Mouse (Mus musculus) adrenal gland, adult (tissue): Measurements from ENCODE around the gene Reep1.
A peak's percentile ranks its signal among the peaks of the same experiment; 100 is the strongest.

Experiments
- DNase-seq, 2 experiments: peaks; one replicate each; pipeline ENCODE4 v3.0.0; 2022 to 2023; ENCODE audit warnings: low spot score in 1 of 2; ENCODE audit not compliant: inconsistent age in 2 of 2

Gene Reep1

DNA sequence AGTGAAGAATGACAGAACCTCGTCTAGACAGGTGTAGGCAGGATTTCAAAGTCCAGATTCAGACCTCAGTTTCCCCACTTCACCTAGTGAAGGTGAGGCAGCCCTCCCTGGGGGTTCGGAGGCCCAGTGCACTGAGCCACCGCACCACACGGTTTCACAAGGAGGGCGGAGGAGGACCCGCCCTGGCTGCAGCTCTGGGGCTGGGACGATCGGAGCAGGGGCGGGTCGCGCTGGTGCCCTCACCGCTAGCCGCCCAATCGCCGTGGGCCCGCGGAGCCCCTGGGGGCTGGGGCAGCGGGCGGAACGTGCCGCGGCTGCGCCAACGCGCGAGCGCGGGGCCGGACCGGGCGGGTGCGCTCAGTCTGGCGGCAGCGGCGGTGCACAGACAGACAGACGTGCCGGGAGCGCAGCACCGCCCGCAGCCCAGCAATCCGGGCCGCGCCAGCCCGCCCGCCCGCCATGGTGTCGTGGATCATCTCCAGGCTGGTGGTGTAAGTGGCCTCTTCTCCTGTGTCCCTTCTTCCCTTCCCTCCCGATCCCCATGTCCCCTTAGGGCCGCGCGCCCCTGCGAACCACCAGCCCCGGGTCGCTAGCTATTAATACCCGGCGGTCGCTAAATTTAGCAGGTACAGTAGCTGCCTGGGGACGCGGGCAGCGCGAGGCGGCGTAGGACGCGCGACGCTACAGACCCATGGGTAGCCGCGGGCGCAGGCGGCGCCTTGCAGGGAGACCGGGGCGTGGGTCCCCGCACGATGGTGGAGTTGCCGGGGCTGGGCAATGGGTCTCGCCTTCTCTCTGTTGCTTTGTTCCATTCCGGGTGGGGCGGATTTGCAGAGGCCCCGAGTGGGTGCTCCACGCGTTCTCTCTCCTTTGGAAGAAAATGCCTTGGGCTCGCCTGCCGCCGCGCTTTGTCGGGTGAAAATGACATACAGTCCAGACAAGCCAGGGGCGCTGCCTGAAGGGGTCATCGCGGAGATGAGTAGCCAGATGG is at the start of gene Reep1:
Gene Reep1, plus strand, starts transcription at position 51 of the 991 bp plus-strand sequence.
- peak; percentile 84 to 87 for DNase-seq

- peak in 1 of 2 experiments; percentile 41 for DNase-seq
Observed at GRCm38 (mm10) chr6:71658290-71658689, 49.1 kb upstream of the Reep1 start.

GRCm38 (mm10) chr6:71664511-71664910 is 42.9 kb upstream of the Reep1 start:
- DNase-seq, result no peak

- peak; percentile 35 to 62 for DNase-seq
Observed at GRCm38 (mm10) chr6:71673166-71673565, 34.2 kb upstream of the Reep1 start.

DNA sequence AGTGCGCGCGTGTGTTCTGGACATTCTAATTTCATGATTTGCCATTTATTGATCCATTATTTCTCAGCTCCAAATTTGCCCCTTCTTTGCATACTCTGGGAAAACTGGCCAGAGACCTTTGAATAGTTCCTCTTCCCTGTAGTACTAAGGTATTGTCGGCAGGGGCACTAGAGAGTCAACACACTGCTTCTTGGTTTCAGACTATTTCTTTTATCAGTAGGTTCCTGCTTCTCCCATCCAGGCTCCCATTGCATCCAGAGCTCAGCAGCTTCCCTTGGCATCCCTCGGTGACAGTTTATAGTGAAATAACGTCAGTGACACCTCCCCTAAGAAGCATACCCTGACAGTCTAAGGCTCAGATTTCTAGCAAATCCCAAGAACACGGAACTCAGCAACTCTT is 28.5 kb upstream of the Reep1 start:
- DNase-seq, result peak in 1 of 2 experiments; percentile 57

GRCm38 (mm10) chr6:71695150-71695549 is 12.2 kb upstream of the Reep1 start:
- DNase-seq, result no peak

GRCm38 (mm10) chr6:71695599-71695998 is 11.8 kb upstream of the Reep1 start:
- DNase-seq, result no peak

- no peak for DNase-seq
Observed at GRCm38 (mm10) chr6:71706871-71707270, 490 bp upstream of the Reep1 start.

GRCm38 (mm10) chr6:71708528-71708927 is 1.2 kb downstream of the Reep1 start:
- DNase-seq, result no peak

DNA sequence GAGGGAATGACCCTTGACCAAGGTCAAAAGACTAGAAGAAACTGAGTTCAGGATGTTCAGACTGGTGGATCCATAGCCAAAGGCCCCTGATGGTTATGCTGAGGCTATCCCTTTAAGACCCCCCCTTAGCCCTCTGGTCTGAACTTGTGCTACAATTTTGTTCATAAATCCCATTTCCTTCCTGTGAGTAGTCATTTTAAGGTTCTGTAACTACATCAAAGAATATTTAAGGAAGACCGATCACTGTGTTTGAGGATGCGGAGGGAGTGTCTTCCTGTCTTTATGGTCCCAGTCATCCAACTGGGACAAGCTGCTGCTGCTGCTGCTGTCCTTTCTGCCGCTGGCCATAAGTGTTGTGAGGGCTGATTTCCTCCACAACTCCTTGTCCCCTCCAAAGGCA is 3.0 kb downstream of the Reep1 start:
- no peak for DNase-seq

GRCm38 (mm10) chr6:71711201-71711600 is 3.8 kb downstream of the Reep1 start:
- no peak for DNase-seq

DNA sequence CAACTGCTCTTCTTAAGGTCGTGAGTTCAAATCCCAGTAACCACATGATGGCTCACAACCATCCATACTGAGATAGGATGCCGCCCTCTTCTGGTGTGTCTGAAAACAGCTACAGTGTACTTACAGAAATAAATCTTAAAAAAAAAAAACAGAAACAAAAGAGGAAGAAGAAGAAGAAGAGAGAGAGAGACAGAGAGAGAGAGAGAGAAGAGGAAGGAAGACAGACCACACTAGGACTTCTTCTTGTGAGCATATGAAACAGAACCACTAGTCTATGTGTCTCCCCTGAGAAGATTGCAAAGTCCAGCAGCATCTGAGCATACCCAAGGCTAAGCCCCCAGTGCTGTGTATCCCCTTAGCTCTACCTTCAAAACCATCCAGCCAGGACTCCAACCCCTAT is 6.2 kb downstream of the Reep1 start:
- no peak for DNase-seq

GRCm38 (mm10) chr6:71715006-71715405 is 7.6 kb downstream of the Reep1 start:
- no peak for DNase-seq

- no peak for DNase-seq
Observed at GRCm38 (mm10) chr6:71716434-71716833, 9.1 kb downstream of the Reep1 start.

DNA sequence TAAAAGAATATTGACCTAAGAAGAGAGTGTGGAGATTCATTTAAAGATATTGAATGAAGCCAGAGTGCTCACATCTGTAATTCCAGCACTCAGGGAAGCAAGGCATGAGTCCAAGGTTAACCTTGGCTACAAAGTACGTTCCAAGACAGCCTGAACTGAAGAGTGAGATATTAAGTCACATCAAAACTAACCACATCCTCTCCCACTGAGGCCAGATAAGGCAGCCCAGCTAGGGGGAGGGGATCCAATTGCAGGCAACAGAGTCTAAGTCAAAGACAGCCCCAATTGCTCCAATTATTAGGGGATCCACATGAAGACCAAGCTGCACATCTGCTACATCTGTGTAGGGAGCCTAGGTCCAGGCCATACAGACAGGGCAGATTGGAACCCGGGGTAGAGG is 11.0 kb downstream of the Reep1 start:
- no peak for DNase-seq

DNA sequence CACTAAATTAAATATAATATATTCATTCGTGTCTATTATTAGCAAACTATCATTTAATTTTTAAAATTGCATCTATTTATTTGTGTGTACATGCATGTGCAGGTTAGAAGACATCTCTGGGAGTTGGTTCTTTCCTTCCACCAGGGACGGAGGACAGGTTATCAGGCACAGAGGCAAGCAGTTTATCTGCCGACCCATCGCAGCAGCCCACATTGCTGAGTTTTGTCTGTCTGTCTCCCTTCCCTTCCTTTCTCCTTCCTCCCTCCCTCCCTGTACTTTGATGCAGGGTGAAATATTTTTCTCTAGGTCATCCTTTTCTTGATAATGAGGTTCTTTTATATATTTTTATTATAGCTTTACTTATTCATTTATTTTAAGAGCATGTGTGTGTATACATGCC is 11.9 kb downstream of the Reep1 start:
- DNase-seq, result no peak

DNA sequence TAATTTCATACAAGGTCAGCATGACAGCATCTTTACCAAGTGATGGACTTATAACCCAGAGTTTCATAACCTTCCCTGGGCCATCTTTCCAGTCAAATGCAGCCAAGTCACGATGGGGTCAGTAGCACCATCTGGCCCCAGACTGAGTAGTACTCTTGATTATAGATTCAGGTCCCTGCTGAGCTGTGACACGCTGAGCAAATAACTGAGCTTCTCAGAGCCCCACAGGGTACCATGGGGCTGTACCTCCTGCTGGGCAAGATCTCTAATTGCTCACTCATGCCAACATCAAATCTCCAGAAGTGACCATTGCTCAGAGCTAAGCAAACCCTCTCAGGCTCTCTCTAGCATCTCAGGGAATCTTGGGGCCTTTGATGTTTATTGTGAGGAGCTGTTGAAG is 15.6 kb downstream of the Reep1 start:
- DNase-seq, result no peak

DNA sequence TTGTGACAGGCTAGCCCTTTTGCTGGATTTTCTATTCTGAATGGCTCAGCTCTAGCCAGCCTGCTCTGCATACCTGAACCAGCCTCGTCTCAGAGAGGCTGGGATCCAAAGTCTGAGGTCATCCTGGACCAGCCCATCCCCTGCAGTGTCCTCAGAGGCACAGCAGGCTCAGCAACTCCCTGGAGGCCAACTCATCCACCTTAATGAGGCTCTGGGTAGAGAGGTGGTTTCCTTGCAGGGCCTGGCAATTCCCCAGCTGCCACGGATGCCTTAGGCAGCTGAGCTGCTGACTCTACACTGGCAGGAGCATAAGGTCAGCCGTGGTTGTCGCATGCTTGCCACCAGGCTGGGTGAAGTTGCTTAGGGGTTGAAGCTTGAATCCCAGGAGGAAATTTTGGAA is 16.2 kb downstream of the Reep1 start:
- DNase-seq, result no peak

DNA sequence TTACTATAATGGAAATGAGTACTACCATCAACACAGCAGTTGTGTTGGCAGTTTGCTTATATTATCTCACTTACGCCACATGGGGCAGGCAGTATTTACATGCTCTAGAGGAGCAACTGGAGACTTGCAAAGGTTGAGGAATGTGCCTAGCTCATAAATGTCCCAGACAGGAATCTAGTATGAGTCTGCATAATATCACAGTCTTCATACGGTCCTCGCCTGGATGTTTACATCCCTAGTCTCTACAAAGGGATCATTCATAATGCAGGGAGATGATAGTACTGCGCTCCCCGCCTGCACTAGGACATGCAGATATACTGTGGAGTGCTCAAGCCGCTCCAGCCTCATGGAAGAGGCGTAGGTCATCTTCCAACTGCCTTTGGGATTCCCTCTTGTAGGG is 19.3 kb downstream of the Reep1 start:
- no peak for DNase-seq

- DNase-seq, result peak in 1 of 2 experiments; percentile 44
Observed at GRCm38 (mm10) chr6:71728306-71728705, 20.9 kb downstream of the Reep1 start.

DNA sequence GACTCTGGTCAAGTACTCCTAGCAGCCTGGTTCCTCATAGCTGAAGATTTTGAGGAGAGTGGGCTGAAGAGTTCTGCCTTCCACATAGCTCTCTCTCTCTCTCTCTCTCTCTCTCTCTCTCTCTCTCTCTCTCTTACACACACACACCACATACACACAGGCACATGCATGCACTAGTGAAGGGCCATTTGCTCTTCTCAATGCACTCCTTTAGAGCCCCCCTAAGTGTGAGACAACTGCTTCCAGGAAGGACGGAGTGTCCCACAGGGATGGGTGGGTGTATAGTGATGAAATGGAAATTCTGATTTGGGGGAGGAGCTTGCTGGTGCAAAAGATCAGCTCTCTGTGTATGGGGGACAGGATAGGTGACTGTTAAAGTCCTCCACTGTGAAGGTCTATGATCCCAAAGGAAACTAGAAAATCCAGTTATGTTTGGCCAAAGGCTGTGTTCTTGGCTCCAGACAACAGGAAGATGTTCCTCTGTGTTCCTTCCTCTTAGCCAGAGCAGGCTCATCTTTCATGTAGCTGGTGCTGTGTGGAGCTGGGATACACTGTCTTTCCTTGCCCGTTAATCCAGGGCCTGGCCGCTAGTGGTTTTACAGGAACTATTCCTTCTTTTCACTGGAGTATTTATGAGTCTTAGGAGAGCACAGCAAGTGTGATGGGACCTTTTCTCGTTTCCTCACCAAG is 27.7 kb downstream of the Reep1 start:
- DNase-seq, result peak in 1 of 2 experiments; percentile 57

- DNase-seq, result peak; percentile 18 to 37
Observed at GRCm38 (mm10) chr6:71735600-71736010, 28.2 kb downstream of the Reep1 start.
